Mouse (Mus musculus): ENCODE results near the gene Lsm11. TPM values are rescaled to one million over a fixed set of nuclear protein-coding genes. Genes with fewer than 3 reads are reported as not detected.
A peak's percentile ranks its signal among the peaks of the same experiment; 100 is the strongest.

Gene Lsm11
- 6.4 and 6.6 TPM in 2 replicates for polyA plus RNA-seq (2016; fragmentation: Nextera tagmentation; extraction: Ambion mirVana)

DNA sequence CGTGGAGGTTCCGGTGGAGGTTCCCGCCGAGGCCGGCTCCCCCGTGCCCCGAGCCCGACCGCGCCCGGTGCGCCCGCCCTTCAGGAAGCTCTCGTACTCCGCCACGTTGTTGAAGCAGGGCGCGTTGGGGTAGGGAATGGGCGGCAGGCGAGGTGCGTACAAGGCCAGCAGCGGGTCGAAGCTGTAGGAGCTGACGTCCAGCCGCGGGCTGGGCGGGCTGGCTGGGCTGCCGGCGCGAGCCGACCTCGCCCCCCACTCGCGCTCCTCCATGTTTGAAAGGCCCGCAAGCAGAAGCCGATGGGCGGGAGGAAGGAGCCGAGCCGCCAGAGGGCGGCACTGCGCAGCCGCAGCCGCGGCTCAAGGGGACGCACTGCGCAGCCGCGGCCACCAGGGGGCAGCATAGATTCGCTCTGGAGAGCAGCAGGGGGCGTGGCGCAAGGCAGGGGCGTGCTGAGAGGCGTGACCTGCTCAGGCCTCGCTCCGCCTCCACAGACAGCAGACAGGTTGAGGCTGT lies at the start of gene Lsm11:
Gene Lsm11 (minus strand): TSS at position 293 of the 514 bp plus-strand sequence.
- Histone ChIP-seq H3K9ac (peak within 1 kb of the TSS; percentile 92), H3K36me3 (peaks cover 27% of the 10 kb centered on the region), H3K4me1 (peaks cover 23% of the 10 kb centered on the region), H3K27ac (peak within 1 kb of the TSS; percentile 69), H3K27me3 (replicated peaks) (no peaks in the 10 kb centered on the region), H3K4me3 (peak within 1 kb of the TSS; percentile 78), H3K9me3 (replicated peaks) (no peaks in the 10 kb centered on the region), H3K4me2 (peak within 1 kb of the TSS; percentile 94)
- ATAC-seq = peak; percentile 92
- under 1% methylated on average over 54 of the region's 55 CpGs for WGBS (ENCODE audit: insufficient replicate concordance)

DNA sequence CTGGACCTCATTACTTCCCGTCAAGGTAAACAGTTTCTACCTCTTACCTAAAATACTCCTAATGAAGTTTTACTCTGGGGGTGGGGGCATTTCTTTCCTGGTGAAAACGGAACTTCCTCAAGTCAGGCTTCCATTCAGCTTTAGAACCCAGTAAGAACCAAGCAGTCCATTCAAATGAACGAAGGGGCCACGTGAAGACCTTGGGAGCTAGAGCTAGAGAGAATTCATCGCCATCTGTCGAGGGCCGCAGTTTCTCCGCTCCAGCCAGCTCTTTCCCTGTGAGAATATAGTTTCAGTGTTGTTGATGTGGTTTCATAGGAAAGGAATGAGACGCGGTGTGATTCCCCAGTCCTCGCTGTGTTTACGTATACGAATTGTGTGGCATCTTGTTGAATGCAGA lies 47.4 kb upstream of the Lsm11 start:
- no peaks in the 10 kb centered on the region for H3K9me3 ChIP-seq (replicated peaks)
- no peak overlapping the region for H3K27ac ChIP-seq
- peak overlapping the region; percentile 52 for H3K4me2 ChIP-seq
- H3K9ac ChIP-seq = no peak overlapping the region
- no peak for ATAC-seq
- H3K36me3 ChIP-seq = no peaks in the 10 kb centered on the region
- no peaks in the 10 kb centered on the region for H3K4me1 ChIP-seq
- WGBS (ENCODE audit: insufficient replicate concordance) = 42% methylated on average over 13 of the region's 13 CpGs
- H3K4me3 ChIP-seq = no peak overlapping the region
- H3K27me3 ChIP-seq (replicated peaks) = peaks cover 9% of the 10 kb centered on the region; the same call in 1 of the 2 replicates

DNA sequence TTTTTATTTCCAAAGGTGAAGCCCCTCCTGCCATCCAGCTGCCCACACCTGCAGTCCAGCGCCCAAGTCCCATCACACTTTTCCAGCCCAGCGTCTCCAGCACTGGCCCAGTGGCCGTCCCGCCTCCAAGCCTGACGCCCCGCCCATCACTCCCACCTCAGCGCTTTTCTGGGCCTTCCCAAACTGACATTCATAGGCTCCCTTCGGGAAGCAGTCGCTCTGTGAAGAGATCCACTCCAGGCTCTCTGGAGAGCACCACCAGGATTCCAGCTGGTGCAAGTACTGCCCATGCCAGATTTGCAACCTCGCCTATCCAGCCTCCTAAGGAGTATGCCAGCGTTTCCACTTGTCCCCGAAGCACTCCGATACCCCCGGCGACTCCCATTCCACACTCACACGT lies 46.9 kb upstream of the Lsm11 start:
- no peaks in the 10 kb centered on the region for H3K36me3 ChIP-seq
- H3K4me2 ChIP-seq = peak overlapping the region; percentile 52
- H3K4me1 ChIP-seq = no peaks in the 10 kb centered on the region
- H3K27me3 ChIP-seq (replicated peaks) = peaks cover 9% of the 10 kb centered on the region; the same call in 1 of the 2 replicates
- 12% methylated on average over 16 of the region's 16 CpGs for WGBS (ENCODE audit: insufficient replicate concordance)
- H3K4me3 ChIP-seq = no peak overlapping the region
- ATAC-seq = no peak
- no peaks in the 10 kb centered on the region for H3K9me3 ChIP-seq (replicated peaks)
- no peak overlapping the region for H3K27ac ChIP-seq
- no peak overlapping the region for H3K9ac ChIP-seq

DNA sequence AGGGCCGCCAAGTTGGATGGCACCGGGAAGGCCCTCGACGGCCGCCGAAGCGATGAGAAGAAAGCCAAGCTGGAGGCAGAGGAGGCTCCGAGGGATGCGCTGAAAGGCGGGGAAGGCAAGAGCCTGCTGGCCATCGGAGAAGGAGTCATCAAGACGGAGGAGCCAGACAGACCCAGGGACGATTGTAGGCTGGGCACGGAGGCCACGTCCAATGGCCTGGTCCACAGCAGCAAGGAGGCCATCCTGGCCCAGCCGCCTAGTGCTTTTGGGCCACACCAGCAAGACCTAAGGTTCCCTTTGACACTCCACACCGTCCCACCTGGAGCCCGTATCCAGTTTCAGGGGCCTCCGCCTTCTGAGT lies 36.1 kb upstream of the Lsm11 start:
- H3K9me3 ChIP-seq (replicated peaks) = peaks cover 4% of the 10 kb centered on the region
- no peak overlapping the region for H3K27ac ChIP-seq
- peak overlapping the region; percentile 68 for H3K9ac ChIP-seq
- peak overlapping the region; percentile 79 for H3K4me2 ChIP-seq
- H3K27me3 ChIP-seq (replicated peaks) = peaks cover 30% of the 10 kb centered on the region
- H3K36me3 ChIP-seq = no peaks in the 10 kb centered on the region
- no peak for ATAC-seq
- WGBS (ENCODE audit: insufficient replicate concordance) = 46% methylated on average over 19 of the region's 19 CpGs
- H3K4me1 ChIP-seq = peaks cover 15% of the 10 kb centered on the region
- peak overlapping the region; percentile 63 for H3K4me3 ChIP-seq

DNA sequence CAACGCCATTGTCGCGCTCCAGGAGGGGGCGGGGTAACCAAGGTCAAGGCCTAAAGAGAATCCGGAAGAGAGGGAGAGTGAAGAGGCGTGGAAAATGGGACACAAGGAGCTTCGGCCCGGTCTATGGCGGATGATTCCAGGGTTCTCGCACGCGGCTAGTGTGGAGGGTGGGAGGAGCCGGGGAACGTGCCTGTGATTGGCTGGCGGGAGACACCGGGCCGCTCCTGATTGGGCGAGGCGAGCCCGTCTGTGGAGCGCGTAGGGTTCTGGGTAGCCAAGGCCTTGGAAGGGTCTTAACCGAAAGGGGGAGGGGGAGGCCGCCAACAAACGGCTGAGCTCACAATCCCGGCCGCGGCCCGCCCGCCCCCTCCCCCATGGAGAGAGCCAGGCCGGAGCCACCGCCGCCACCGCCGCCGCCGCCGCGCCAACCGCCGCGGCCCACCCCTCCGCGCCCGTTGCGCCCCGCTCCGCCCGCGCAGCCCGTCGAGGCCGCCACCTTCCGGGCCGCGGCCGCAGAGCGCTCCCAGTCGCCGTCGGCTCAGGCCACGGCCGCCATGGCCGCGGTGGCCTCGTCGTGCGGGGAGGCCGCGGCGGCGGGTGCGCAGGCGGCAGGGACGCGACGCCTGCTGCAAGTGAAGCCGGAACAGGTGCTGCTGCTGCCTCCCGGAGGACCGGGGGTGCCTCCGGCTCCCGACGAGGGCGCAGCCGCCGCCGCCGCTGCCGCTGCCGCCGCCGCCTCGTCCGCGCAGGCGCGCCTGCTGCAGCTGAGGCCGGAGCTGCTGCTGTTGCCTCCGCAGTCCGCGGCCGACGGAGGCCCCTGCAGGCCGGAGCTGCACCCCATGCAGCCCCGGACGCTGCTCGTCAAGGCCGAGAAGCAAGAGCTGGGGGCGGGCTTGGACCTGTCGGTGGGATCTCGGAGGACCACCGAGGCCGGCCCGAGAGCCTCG lies 35.5 kb upstream of the Lsm11 start, which contains the start of gene Sox30:
Gene Sox30 (plus strand): TSS at position 365 of the 947 bp plus-strand sequence.
- Histone ChIP-seq H3K36me3 (no peaks in the 10 kb centered on the region), H3K4me1 (peaks cover 15% of the 10 kb centered on the region), H3K27ac (0 out of 2 replicates have a peak within 1 kb of the TSS, but pooled peaks have one; percentile 2), H3K4me3 (peak within 1 kb of the TSS; percentile 63), H3K9me3 (replicated peaks) (peaks cover 4% of the 10 kb centered on the region), H3K9ac (peak within 1 kb of the TSS; percentile 68), H3K27me3 (replicated peaks) (peaks cover 30% of the 10 kb centered on the region), H3K4me2 (peak within 1 kb of the TSS; percentile 79)
- peak; percentile 61 for ATAC-seq
- 11% methylated on average over 86 of the region's 115 CpGs for WGBS (ENCODE audit: insufficient replicate concordance)

DNA sequence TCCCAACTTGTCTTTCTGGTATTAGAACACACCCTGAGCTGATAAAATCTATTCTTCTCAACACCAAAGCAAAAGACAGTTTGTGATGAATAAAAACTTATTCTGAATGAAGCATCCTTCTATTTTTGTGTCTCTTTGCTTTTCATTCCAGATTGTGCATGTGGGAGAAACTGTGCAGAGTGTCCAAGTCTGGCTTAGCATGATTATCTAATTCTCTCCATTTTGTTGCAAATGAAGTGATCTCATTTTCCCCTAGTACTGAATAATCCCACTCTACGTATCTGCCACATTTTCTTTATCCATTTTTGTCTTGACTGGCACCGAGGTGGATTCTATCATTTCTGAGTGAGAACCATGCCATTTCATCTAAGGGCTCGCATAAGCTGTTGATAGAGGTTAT lies 31.3 kb upstream of the Lsm11 start:
- Histone ChIP-seq H3K36me3 (no peaks in the 10 kb centered on the region), H3K9me3 (replicated peaks) (peaks cover 4% of the 10 kb centered on the region), H3K4me1 (peaks cover 15% of the 10 kb centered on the region), H3K4me2 (no peak overlapping the region), H3K27ac (no peak overlapping the region), H3K9ac (no peak overlapping the region), H3K4me3 (no peak overlapping the region), H3K27me3 (replicated peaks) (peaks cover 26% of the 10 kb centered on the region)
- ATAC-seq = no peak
- WGBS (ENCODE audit: insufficient replicate concordance) = 68% methylated on average over 3 of the region's 3 CpGs

DNA sequence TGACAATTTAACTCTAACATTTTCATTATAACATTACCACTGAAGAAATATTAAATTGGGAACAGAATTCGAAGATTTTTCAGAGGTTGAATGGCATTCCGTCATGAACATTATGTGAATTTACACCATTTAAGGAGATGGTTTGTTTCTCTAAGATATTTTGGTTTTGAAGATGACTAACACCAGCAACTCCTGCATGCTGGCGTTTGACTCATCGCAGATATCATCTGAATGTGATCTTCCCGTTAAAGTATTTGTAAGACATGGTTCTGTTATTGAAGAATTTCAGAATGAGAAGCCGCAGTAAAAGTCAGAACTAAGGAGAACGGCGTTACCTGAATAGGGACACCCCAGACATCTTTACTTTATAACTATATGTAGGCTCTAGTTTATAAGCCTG lies 29.7 kb upstream of the Lsm11 start:
- Histone ChIP-seq H3K27ac (no peak overlapping the region), H3K9me3 (replicated peaks) (no peaks in the 10 kb centered on the region), H3K36me3 (no peaks in the 10 kb centered on the region), H3K4me2 (no peak overlapping the region), H3K4me3 (no peak overlapping the region), H3K4me1 (no peaks in the 10 kb centered on the region), H3K27me3 (replicated peaks) (peaks cover 10% of the 10 kb centered on the region), H3K9ac (no peak overlapping the region)
- ATAC-seq = no peak
- WGBS (ENCODE audit: insufficient replicate concordance) = 72% methylated on average over 8 of the region's 8 CpGs

DNA sequence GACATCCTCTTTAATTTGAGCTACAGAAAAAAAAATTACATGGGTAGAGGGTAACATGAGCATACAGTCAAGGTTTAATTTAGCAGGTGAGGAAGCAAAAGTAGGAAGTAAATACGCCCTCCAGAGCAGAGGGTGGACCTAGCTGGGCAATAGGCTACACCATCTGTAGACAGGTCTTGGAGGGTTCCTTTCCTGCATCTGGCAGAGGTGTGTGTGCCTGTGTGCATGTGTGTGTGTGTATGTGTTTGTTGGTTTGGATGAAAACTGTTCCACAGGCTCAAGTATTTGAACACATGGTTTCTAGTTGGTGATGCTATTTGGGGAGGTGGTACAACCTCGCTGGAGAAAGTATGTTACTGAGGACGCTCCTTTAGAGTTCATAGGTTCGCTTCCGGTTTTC lies 28.9 kb upstream of the Lsm11 start:
- Histone ChIP-seq H3K4me3 (no peak overlapping the region), H3K4me2 (no peak overlapping the region), H3K9ac (no peak overlapping the region), H3K27me3 (replicated peaks) (peaks cover 5% of the 10 kb centered on the region; the same call in 1 of the 2 replicates), H3K9me3 (replicated peaks) (no peaks in the 10 kb centered on the region), H3K27ac (no peak overlapping the region), H3K36me3 (no peaks in the 10 kb centered on the region), H3K4me1 (no peaks in the 10 kb centered on the region)
- ATAC-seq = no peak
- 60% methylated on average over 5 of the region's 5 CpGs for WGBS (ENCODE audit: insufficient replicate concordance)

DNA sequence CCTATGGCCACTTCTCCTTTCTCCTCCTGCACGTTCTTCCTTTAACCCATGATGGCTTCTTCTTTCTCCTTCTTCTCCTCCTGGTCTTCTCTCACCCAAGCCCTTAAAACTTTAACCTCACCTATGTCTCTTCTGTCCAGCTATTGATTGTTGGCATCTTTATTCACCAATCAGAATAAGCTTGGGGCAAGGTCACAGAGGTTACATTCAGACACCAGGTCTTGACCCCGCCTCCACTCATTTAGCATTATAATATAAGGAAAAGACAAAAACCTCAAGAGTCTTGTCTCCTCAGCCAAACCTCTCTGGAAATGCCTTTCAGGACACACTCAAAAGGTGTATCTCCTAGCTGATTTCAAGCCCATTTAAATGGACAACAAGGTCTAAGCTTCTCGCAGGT lies 23.7 kb upstream of the Lsm11 start:
- peaks cover under 1% of the 10 kb centered on the region; the same call in 1 of the 2 replicates for H3K27me3 ChIP-seq (replicated peaks)
- H3K36me3 ChIP-seq = no peaks in the 10 kb centered on the region
- no peak for ATAC-seq
- H3K27ac ChIP-seq = no peak overlapping the region
- WGBS (ENCODE audit: insufficient replicate concordance) = 65% methylated on average over 3 of the region's 3 CpGs
- H3K4me3 ChIP-seq = no peak overlapping the region
- no peak overlapping the region for H3K9ac ChIP-seq
- H3K9me3 ChIP-seq (replicated peaks) = no peaks in the 10 kb centered on the region
- H3K4me2 ChIP-seq = no peak overlapping the region
- no peaks in the 10 kb centered on the region for H3K4me1 ChIP-seq

DNA sequence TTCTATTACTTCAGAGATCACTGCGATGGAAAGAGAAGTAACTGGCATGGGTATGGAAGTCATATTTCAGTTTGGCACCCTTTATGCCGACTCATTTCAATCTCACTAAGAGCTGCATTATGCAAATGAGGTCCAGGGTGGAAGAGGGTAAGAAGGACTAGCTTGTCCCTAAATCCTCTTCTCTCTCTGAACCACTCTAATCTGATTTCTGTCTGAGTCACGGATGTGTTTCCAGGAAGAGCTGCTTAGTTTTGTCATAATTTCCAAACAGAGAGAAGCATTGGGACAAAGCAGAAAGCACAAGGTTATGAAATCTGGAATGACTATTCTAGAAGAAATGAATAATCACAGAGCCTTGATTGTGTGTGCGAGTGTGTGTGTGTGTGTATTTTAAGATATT lies 22.2 kb upstream of the Lsm11 start:
- no peaks in the 10 kb centered on the region for H3K36me3 ChIP-seq
- no peaks in the 10 kb centered on the region for H3K9me3 ChIP-seq (replicated peaks)
- H3K27me3 ChIP-seq (replicated peaks) = peaks cover 7% of the 10 kb centered on the region; the same call in 1 of the 2 replicates
- no peaks in the 10 kb centered on the region for H3K4me1 ChIP-seq
- H3K27ac ChIP-seq = no peak overlapping the region
- no peak overlapping the region for H3K4me3 ChIP-seq
- no peak overlapping the region for H3K4me2 ChIP-seq
- WGBS (ENCODE audit: insufficient replicate concordance) = 65% methylated on average over 4 of the region's 4 CpGs
- no peak for ATAC-seq
- no peak overlapping the region for H3K9ac ChIP-seq

DNA sequence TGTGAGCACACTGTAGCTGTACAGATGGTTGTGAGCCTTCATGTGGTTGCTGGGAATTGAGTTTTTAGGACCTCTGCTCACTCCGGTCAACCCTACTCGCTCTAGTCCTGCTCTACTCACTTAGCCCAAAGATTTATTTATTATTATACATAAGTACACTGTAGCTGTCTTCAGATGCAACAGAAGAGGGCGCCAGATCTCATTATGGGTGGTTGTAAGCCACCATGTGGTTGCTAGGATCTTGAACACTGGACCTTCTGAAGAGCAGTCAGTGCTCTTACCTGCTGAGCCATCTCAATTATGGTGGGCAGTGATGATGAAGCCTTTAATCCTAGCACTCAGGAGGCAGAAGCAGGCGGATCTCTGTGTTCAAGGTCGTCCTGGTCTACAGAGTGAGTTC lies 15.3 kb upstream of the Lsm11 start:
- Histone ChIP-seq H3K4me2 (no peak overlapping the region), H3K4me1 (no peaks in the 10 kb centered on the region), H3K9me3 (replicated peaks) (no peaks in the 10 kb centered on the region), H3K9ac (no peak overlapping the region), H3K36me3 (no peaks in the 10 kb centered on the region), H3K27me3 (replicated peaks) (peaks cover 7% of the 10 kb centered on the region; the same call in 1 of the 2 replicates), H3K4me3 (no peak overlapping the region), H3K27ac (no peak overlapping the region)
- no peak for ATAC-seq
- 68% methylated on average over 5 of the region's 5 CpGs for WGBS (ENCODE audit: insufficient replicate concordance)

DNA sequence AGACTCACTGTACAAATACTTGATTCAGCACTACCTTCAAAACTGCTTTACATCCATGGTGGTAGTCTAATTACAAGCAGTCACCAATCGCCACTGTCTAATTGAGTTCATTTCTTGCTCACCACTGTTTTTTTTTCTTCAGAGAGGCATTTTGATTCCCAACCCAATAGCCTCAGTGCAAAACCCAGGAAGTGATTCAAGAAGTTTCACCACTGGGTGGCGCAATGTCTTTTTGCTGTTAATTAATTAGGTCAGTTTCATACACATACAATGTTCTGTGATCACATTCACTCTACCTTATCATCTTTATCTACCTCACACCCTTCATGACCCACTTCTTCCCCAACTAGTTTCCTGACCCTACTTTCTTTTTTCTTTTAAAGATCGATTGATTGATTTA lies 14.9 kb upstream of the Lsm11 start:
- 67% methylated on average over 3 of the region's 3 CpGs for WGBS (ENCODE audit: insufficient replicate concordance)
- Histone ChIP-seq H3K4me1 (peaks cover 4% of the 10 kb centered on the region), H3K27me3 (replicated peaks) (peaks cover 7% of the 10 kb centered on the region; the same call in 1 of the 2 replicates), H3K36me3 (no peaks in the 10 kb centered on the region), H3K4me2 (no peak overlapping the region), H3K9ac (no peak overlapping the region), H3K27ac (no peak overlapping the region), H3K4me3 (no peak overlapping the region), H3K9me3 (replicated peaks) (no peaks in the 10 kb centered on the region)
- ATAC-seq = no peak
